Mouse (Mus musculus) kidney, adult 2 months (tissue): Measurements from ENCODE around the gene Nploc4.

Source experiments
- CTCF ChIP-seq: fragments of 200-500 bp; conservative IDR thresholded peaks from 2 replicates; pipeline ENCODE4 v1.5.1; 2011; ENCODE audit warnings: low read depth, mild to moderate bottlenecking, control low read depth, low read length, moderate library complexity, mixed read lengths; ENCODE audit not compliant: insufficient read depth, insufficient read length
- POLR2A ChIP-seq: fragments of 200-500 bp; IDR thresholded peaks from one replicate; pipeline ENCODE4 v1.6.1; 2011; ENCODE audit warnings: low read depth, low read length, control low read depth

GRCm38 (mm10) chr11:120426727-120427126 lies 10.8 kb downstream of the Nploc4 start:
- TF ChIP-seq CTCF: no peak
- no peak for TF ChIP-seq POLR2A
